Mouse (Mus musculus) stomach, embryonic 14.5 days (tissue): ENCODE results near the gene Myl12a. TPM values are rescaled to one million over a fixed set of nuclear protein-coding genes. Genes with fewer than 3 reads are reported as not detected.

Source experiments
- ATAC-seq: fragments of 200-750 bp; cut with Nextera tagmentation; 2 replicates; pipeline ENCODE4 v1.8.0; 2017; ENCODE audit warnings: low read depth, moderate TSS enrichment; ENCODE audit not compliant: insufficient number of reproducible peaks, insufficient read depth, low FRiP score
- H3K27ac ChIP-seq: fragments of 300-500 bp; sonication (generic); 2 replicates; pipeline ENCODE4 v1.5.1; 2014; ENCODE audit warnings: mild to moderate bottlenecking, low read length, moderate library complexity, mixed read lengths
- H3K27me3 ChIP-seq: fragments of 300-500 bp; sonication (generic); 2 replicates; pipeline ENCODE4 v1.6.1; 2014; ENCODE audit warnings: low read length, control low read depth, mixed read lengths; ENCODE audit not compliant: control insufficient read depth, insufficient read depth
- H3K36me3 ChIP-seq: fragments of 300-500 bp; sonication (generic); 2 replicates; pipeline ENCODE4 v1.6.1; 2014; ENCODE audit warnings: mild to moderate bottlenecking, control low read depth, low read length, moderate library complexity, mixed read lengths; ENCODE audit not compliant: control insufficient read depth, insufficient read depth
- H3K4me1 ChIP-seq: fragments of 300-500 bp; sonication (generic); 2 replicates; pipeline ENCODE4 v1.6.1; 2014; ENCODE audit warnings: low read length, control low read depth, mixed read lengths; ENCODE audit not compliant: control insufficient read depth, insufficient read depth
- H3K4me2 ChIP-seq: fragments of 300-500 bp; sonication (generic); replicated peaks from 2 replicates; pipeline ENCODE4 v1.6.1; 2014; ENCODE audit warnings: low read depth, low read length, control low read depth
- H3K4me3 ChIP-seq: fragments of 300-500 bp; sonication (generic); 2 replicates; pipeline ENCODE4 v1.5.1; 2014; ENCODE audit warnings: low read depth, low read length, control low read depth
- H3K9ac ChIP-seq: fragments of 300-500 bp; sonication (generic); replicated peaks from 2 replicates; pipeline ENCODE4 v1.6.1; 2014; ENCODE audit warnings: low read depth, mild to moderate bottlenecking, control low read depth, low read length, moderate library complexity, mixed read lengths
- H3K9me3 ChIP-seq: fragments of 300-500 bp; sonication (generic); 2 replicates; pipeline ENCODE4 v1.6.1; 2016; ENCODE audit warnings: low read depth, low read length, control low read depth; ENCODE audit not compliant: control insufficient read depth
- WGBS: fragments of 180-500 bp; shearing (Covaris S2); extraction: QIAGEN DNeasy Blood & Tissue Kit; methylation state at CpG from one replicate; pipeline ENCODE4 v1.1.7; 2014; 5-methylcytosine and 5-hydroxymethylcytosine counted together
- polyA plus RNA-seq: library from polyadenylated mRNA; unstranded; fragments of >200 nt; fragmentation: Nextera tagmentation; extraction: Ambion mirVana; gene quantifications from 2 replicates; pipeline ENCODE4 v1.2.1, GENCODE M21; 2014

The Myl12a gene
- polyA plus RNA-seq, 1 experiment from 2014 or later: 569 TPM

GRCm38 (mm10) chr17:71006976-71007375 is 4.3 kb upstream of the Myl12a start:
- H3K27me3 ChIP-seq: no peaks in the 10 kb centered on the region
- H3K4me2 ChIP-seq: no peak overlapping the region
- no peak for ATAC-seq
- no peaks in the 10 kb centered on the region for H3K9me3 ChIP-seq
- H3K27ac ChIP-seq: no peak overlapping the region
- no peaks in the 10 kb centered on the region for H3K36me3 ChIP-seq
- peaks cover 9% of the 10 kb centered on the region for H3K4me1 ChIP-seq
- no peak overlapping the region for H3K9ac ChIP-seq
- H3K4me3 ChIP-seq: no peak overlapping the region
- 82% methylated on average over 5 of the region's 5 CpGs for WGBS

- H3K27me3 ChIP-seq: no peaks in the 10 kb centered on the region
- peaks cover 18% of the 10 kb centered on the region for H3K4me1 ChIP-seq
- no peak for ATAC-seq
- peaks cover under 1% of the 10 kb centered on the region; the same call in 1 of the 2 replicates for H3K36me3 ChIP-seq
- no peaks in the 10 kb centered on the region for H3K9me3 ChIP-seq
- H3K4me2 ChIP-seq: no peak overlapping the region
- H3K27ac ChIP-seq: no peak overlapping the region
- H3K9ac ChIP-seq: no peak overlapping the region
- H3K4me3 ChIP-seq: no peak overlapping the region
- WGBS: 91% methylated on average over 10 of the region's 10 CpGs
These were observed 1.7 kb upstream of the Myl12a start for GRCm38 (mm10) chr17:71004186-71004960.

- H3K9me3 ChIP-seq: no peaks in the 10 kb centered on the region
- H3K4me1 ChIP-seq: peaks cover 18% of the 10 kb centered on the region
- no peaks in the 10 kb centered on the region for H3K27me3 ChIP-seq
- WGBS: 84% methylated on average over 2 of the region's 2 CpGs
- no peak for ATAC-seq
- no peak overlapping the region for H3K4me2 ChIP-seq
- H3K9ac ChIP-seq: no peak overlapping the region
- H3K27ac ChIP-seq: peak overlapping the region; percentile 100
- H3K4me3 ChIP-seq: no peak overlapping the region
- H3K36me3 ChIP-seq: peaks cover 3% of the 10 kb centered on the region; the same call in 1 of the 2 replicates
These were observed 1.0 kb upstream of the Myl12a start for GRCm38 (mm10) chr17:71003721-71004120.

- Histone ChIP-seq H3K9me3 (no peaks in the 10 kb centered on the region), H3K4me2 (peak overlapping the region; percentile 49), H3K9ac (no peak overlapping the region), H3K36me3 (peaks cover 3% of the 10 kb centered on the region; the same call in 1 of the 2 replicates), H3K4me1 (peaks cover 23% of the 10 kb centered on the region), H3K27ac (peak overlapping the region; percentile 100), H3K27me3 (no peaks in the 10 kb centered on the region), H3K4me3 (peak overlapping the region; percentile 60; the same call in 1 of the 2 replicates)
- WGBS: 43% methylated on average over 4 of the region's 4 CpGs
- ATAC-seq: no peak
These were observed 434 bp upstream of the Myl12a start for GRCm38 (mm10) chr17:71003112-71003511.

- peak within 1 kb of the TSS; percentile 100 for H3K27ac ChIP-seq
- peaks cover 3% of the 10 kb centered on the region; the same call in 1 of the 2 replicates for H3K36me3 ChIP-seq
- H3K4me3 ChIP-seq: peak within 1 kb of the TSS; percentile 60
- H3K9me3 ChIP-seq: no peaks in the 10 kb centered on the region
- H3K27me3 ChIP-seq: no peaks in the 10 kb centered on the region
- H3K9ac ChIP-seq: peak within 1 kb of the TSS; percentile 83
- ATAC-seq: peak; percentile 95
- WGBS: under 1% methylated on average over 64 of the region's 65 CpGs
- H3K4me2 ChIP-seq: peak within 1 kb of the TSS; percentile 74
- peaks cover 27% of the 10 kb centered on the region for H3K4me1 ChIP-seq
These were observed 466 bp downstream of the Myl12a start, which contains the start of gene Myom1 for GRCm38 (mm10) chr17:71002081-71002743. Gene Myom1 (plus strand): TSS chr17:71002633.

- WGBS: under 1% methylated on average over 43 of the region's 43 CpGs
These were observed 988 bp downstream of the Myl12a start for GRCm38 (mm10) chr17:71001699-71002080.

GRCm38 (mm10) chr17:71001067-71001466 is 1.6 kb downstream of the Myl12a start:
- H3K4me3 ChIP-seq: peak overlapping the region; percentile 60
- H3K4me1 ChIP-seq: peaks cover 27% of the 10 kb centered on the region
- no peak for ATAC-seq
- H3K9ac ChIP-seq: peak overlapping the region; percentile 83
- peak overlapping the region; percentile 100 for H3K27ac ChIP-seq
- WGBS: 5% methylated on average over 6 of the region's 6 CpGs
- H3K4me2 ChIP-seq: peak overlapping the region; percentile 74
- no peaks in the 10 kb centered on the region for H3K9me3 ChIP-seq
- H3K27me3 ChIP-seq: no peaks in the 10 kb centered on the region
- peaks cover 8% of the 10 kb centered on the region for H3K36me3 ChIP-seq

More at GRCm38 (mm10) chr17:71001699-71002080, 988 bp downstream of the Myl12a start:
- H3K27me3 ChIP-seq: no peaks in the 10 kb centered on the region
- H3K4me3 ChIP-seq: peak overlapping the region; percentile 60
- H3K4me2 ChIP-seq: peak overlapping the region; percentile 74
- peak overlapping the region; percentile 100 for H3K27ac ChIP-seq
- H3K9ac ChIP-seq: peak overlapping the region; percentile 83
- no peaks in the 10 kb centered on the region for H3K9me3 ChIP-seq
- peaks cover 27% of the 10 kb centered on the region for H3K4me1 ChIP-seq
- peak; percentile 62; the same call in 1 of the 2 replicates for ATAC-seq
- peaks cover 3% of the 10 kb centered on the region; the same call in 1 of the 2 replicates for H3K36me3 ChIP-seq

GRCm38 (mm10) chr17:71000255-71000654 is 2.4 kb downstream of the Myl12a start:
- Histone ChIP-seq H3K4me3 (peak overlapping the region; percentile 60), H3K9me3 (no peaks in the 10 kb centered on the region), H3K27me3 (no peaks in the 10 kb centered on the region), H3K4me2 (peak overlapping the region; percentile 74), H3K4me1 (peaks cover 27% of the 10 kb centered on the region), H3K36me3 (peaks cover 13% of the 10 kb centered on the region), H3K9ac (no peak overlapping the region), H3K27ac (no peak overlapping the region)
- WGBS: 54% methylated on average over 2 of the region's 2 CpGs
- no peak for ATAC-seq
